ENCODE assay signal across 8 mouse cellular contexts in the genomic region with DNA sequence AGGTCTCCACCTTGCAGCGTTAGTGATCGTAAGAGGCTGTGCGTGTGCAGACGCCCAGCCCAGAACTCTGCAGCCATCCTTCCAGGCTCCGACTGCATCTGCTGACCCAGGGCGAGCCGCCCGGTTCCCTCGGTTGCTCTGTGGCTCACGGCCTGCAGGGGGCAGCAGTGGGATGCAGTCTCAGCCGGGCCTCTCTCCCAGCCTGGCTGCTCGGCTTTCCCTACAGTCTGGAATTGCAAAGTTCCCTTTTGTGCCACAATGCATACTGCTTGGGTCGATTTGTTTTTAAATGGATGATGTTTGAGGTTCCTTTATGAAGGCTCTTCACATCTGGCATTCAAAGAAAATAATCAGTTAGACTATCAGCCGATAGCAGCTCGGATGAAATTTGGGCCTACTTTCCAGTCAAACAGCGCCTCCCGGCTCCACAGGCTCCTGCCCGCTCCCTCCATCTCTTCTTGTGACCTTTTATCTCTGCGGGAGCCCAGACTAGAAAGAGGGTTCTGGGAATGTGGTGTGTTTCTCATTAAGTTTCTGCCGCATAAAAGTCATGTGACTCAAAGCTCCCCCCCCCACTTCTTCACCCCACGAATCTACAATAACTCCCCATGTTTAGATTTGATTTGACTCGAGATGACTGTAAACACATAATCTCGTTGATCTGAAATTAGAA. TPM values are rescaled to one million over a fixed set of nuclear protein-coding genes. Genes with fewer than 3 reads are reported as not detected.
DNase-seq lines count a peak whose midpoint lies in the region; ATAC-seq and TF ChIP-seq lines count a peak whose summit lies in the region.

No protein-coding gene starts in this region.

- no peak for TF ChIP-seq POLR2A in bone marrow, adult 2 months (IDR thresholded peaks at IDR 0.05; ENCODE audit: borderline replicate concordance, control insufficient read depth, low read depth, low read length)
- TF ChIP-seq POLR2A in embryonic fibroblast, embryonic 13.5 days (IDR thresholded peaks at IDR 0.05; ENCODE audit: low read depth, low read length): no peak

- DNase-seq in 416B (ENCODE audit: low read depth): peak; percentile 51
- peak; percentile 93 for DNase-seq in heart, embryonic 10.5 days (ENCODE audit: low spot score)
- DNase-seq in spleen, postnatal 36 days (ENCODE audit: low spot score in 2 of 2): peak; percentile 34 to 36

- H3K4me1 ChIP-seq in bone marrow, adult 2 months (ENCODE audit: control insufficient read depth, insufficient read depth, low read length): no peaks in the 10 kb centered on the region
- peaks cover 7% of the 10 kb centered on the region; the same call in 1 of the 2 replicates for H3K4me1 ChIP-seq in embryonic fibroblast, embryonic 13.5 days (ENCODE audit: control insufficient read depth, insufficient read depth, low read length)
- peaks cover 28% of the 10 kb centered on the region for H3K4me1 ChIP-seq in heart, embryonic 10.5 days
- H3K4me1 ChIP-seq in kidney, embryonic 14.5 days (ENCODE audit: control insufficient read depth, insufficient read depth, low read length): peaks cover 13% of the 10 kb centered on the region
- peaks cover 28% of the 10 kb centered on the region for H3K4me1 ChIP-seq in limb, embryonic 15.5 days

- peak; percentile 85 for TF ChIP-seq CTCF in bone marrow, adult 2 months (IDR thresholded peaks at IDR 0.05; ENCODE audit: control insufficient read depth, insufficient read depth, low read length)
- peak; percentile 87 for TF ChIP-seq CTCF in embryonic fibroblast, embryonic 13.5 days (IDR thresholded peaks at IDR 0.05; ENCODE audit: borderline replicate concordance, insufficient read depth, low read length)

- H3K4me2 ChIP-seq in kidney, embryonic 14.5 days (replicated peaks; ENCODE audit: low read depth, low read length): peak overlapping the region; percentile 8
- H3K4me2 ChIP-seq in limb, embryonic 15.5 days: peak overlapping the region; percentile 41

- 0 out of 2 replicates have a peak, but pooled peaks cover 3% of the 10 kb centered on the region for H3K36me3 ChIP-seq in heart, embryonic 10.5 days
- no peaks in the 10 kb centered on the region for H3K36me3 ChIP-seq in kidney, embryonic 14.5 days (ENCODE audit: control insufficient read depth, insufficient read depth, low read length)
- no peaks in the 10 kb centered on the region for H3K36me3 ChIP-seq in limb, embryonic 15.5 days

- H3K4me3 ChIP-seq in bone marrow, adult 2 months (replicated peaks; ENCODE audit: control insufficient read depth, low read depth, low read length): no peak overlapping the region
- no peak overlapping the region for H3K4me3 ChIP-seq in embryonic fibroblast, embryonic 13.5 days (ENCODE audit: insufficient read depth, low read length)
- peak overlapping the region; percentile 40 for H3K4me3 ChIP-seq in heart, embryonic 10.5 days
- no peak overlapping the region for H3K4me3 ChIP-seq in kidney, embryonic 14.5 days (ENCODE audit: low read length)
- no peak overlapping the region for H3K4me3 ChIP-seq in limb, embryonic 15.5 days

- no peak overlapping the region for H3K27ac ChIP-seq in bone marrow, adult 2 months (ENCODE audit: control insufficient read depth, insufficient read depth, low read depth, low read length, poor library complexity)
- peak overlapping the region; percentile 45; the same call in 1 of the 2 replicates for H3K27ac ChIP-seq in embryonic fibroblast, embryonic 13.5 days (ENCODE audit: insufficient read depth, low read length)
- peak overlapping the region; percentile 69 for H3K27ac ChIP-seq in heart, embryonic 10.5 days
- no peak overlapping the region for H3K27ac ChIP-seq in kidney, embryonic 14.5 days (ENCODE audit: low read depth, low read length)
- peak overlapping the region; percentile 76 for H3K27ac ChIP-seq in limb, embryonic 15.5 days

- peaks cover 7% of the 10 kb centered on the region; the same call in 1 of the 2 replicates for H3K9me3 ChIP-seq in heart, embryonic 10.5 days
- peaks cover 10% of the 10 kb centered on the region for H3K9me3 ChIP-seq in kidney, embryonic 14.5 days (ENCODE audit: control insufficient read depth, low read length)
- 0 out of 2 replicates have a peak, but pooled peaks cover 3% of the 10 kb centered on the region for H3K9me3 ChIP-seq in limb, embryonic 15.5 days

- peak overlapping the region; percentile 28; the same call in 1 of the 2 replicates for H3K9ac ChIP-seq in kidney, embryonic 14.5 days (ENCODE audit: low read depth, low read length)
- no peak overlapping the region for H3K9ac ChIP-seq in limb, embryonic 15.5 days

- no peaks in the 10 kb centered on the region for H3K27me3 ChIP-seq in heart, embryonic 10.5 days (ENCODE audit: insufficient read depth, poor library complexity, severe bottlenecking)
- H3K27me3 ChIP-seq in kidney, embryonic 14.5 days (ENCODE audit: control insufficient read depth, insufficient read depth, low read length): no peaks in the 10 kb centered on the region
- no peaks in the 10 kb centered on the region for H3K27me3 ChIP-seq in limb, embryonic 15.5 days

- 24% methylated on average over 23 of the region's 23 CpGs for WGBS in bone marrow, adult 2 months
- 4% methylated on average over 23 of the region's 23 CpGs for WGBS in heart, embryonic 10.5 days
- WGBS in kidney, embryonic 14.5 days: 6% methylated on average over 23 of the region's 23 CpGs
- WGBS in limb, embryonic 15.5 days: 3% methylated on average over 23 of the region's 23 CpGs

- peak; percentile 92 for ATAC-seq in kidney, embryonic 14.5 days (ENCODE audit: low FRiP score, low TSS enrichment)
- ATAC-seq in limb, embryonic 15.5 days (ENCODE audit: insufficient number of reproducible peaks, low FRiP score, low TSS enrichment, low read depth): peak; percentile 81
- peak; percentile 84 for ATAC-seq in monocyte, adult 5-6 weeks (replicated peaks; ENCODE audit: insufficient number of reproducible peaks, low FRiP score, low TSS enrichment, poor library complexity, severe bottlenecking)

RNA-seq across cellular contexts. Expression of a gene that starts 31.7 kb away (rescaled TPM):
- 844 and 1,026 TPM in 2 replicates for polyA plus RNA-seq in bone marrow, adult 2 months (2011; ENCODE audit: insufficient read depth, insufficient read length, low replicate concordance, missing spikeins)
- polyA plus RNA-seq in embryonic fibroblast, embryonic 13.5 days (2011; ENCODE audit: insufficient read length, low read depth, missing spikeins): 830 and 831 TPM in 2 replicates
- 536 and 638 TPM in 2 replicates for polyA plus RNA-seq in heart, embryonic 10.5 days (2016; fragmentation: Nextera tagmentation; extraction: Ambion mirVana)
- polyA plus RNA-seq in kidney, embryonic 14.5 days (2014; fragmentation: Nextera tagmentation; extraction: Ambion mirVana): 1,099 and 1,259 TPM in 2 replicates
- polyA plus RNA-seq in limb, embryonic 15.5 days (2015; fragmentation: Nextera tagmentation; extraction: Ambion mirVana): 706 and 819 TPM in 2 replicates
- 831 to 988 TPM (median 903 TPM) in 3 replicates for total RNA-seq in monocyte, adult 5-6 weeks (2017)

Comparison
In these comparisons a context has a peak if more than half of its experiments do, and no peak if none do; other contexts are left out.
1. DNase-seq: peak in every context shown above with its lines; median percentile 93 in heart, embryonic 10.5 days; 51 in 416B; 35 in spleen, postnatal 36 days.
2. H3K27ac ChIP-seq: peak in embryonic fibroblast, embryonic 13.5 days (single experiment), heart, embryonic 10.5 days (single experiment) and limb, embryonic 15.5 days (single experiment); none in bone marrow, adult 2 months (single experiment) and kidney, embryonic 14.5 days (single experiment).
3. Peak in every context shown above with its lines, with median percentiles within 50 percentile points of each other: ATAC-seq.